Mouse (Mus musculus) left cerebral cortex, postnatal 10 days (tissue): ENCODE measurements around the gene Klk1b3. TPM values are rescaled to one million over a fixed set of nuclear protein-coding genes. Genes with fewer than 3 reads are reported as not detected.
"Not testable (repeated sequence)": the region's sequence is repeated elsewhere in the genome, so short reads cannot be mapped to it uniquely, and the experiment has no call there.

Experiments used
- DNase-seq, 2 experiments: peaks; one replicate each; pipeline ENCODE4 v3.0.0; 2021 to 2022; ENCODE audit warnings: low spot score in 2 of 2, mixed read lengths in 1 of 2; ENCODE audit errors: extremely low spot score in 1 of 2
- intact Hi-C: fragments of 180-260 bp; cut with DNase I; formaldehyde crosslinking; loops from one replicate; pipeline ENCODE4 v1.15.1; 2025
- total RNA-seq, 2 experiments: library from RNA; stranded (reverse); gene quantifications; 2 replicates each; pipeline ENCODE4 v1.2.3; 2021

Gene Klk1b3
- total RNA-seq, 2 experiments from 2014 or later, result not detected

GRCm38 (mm10) chr7:44249248-44249647, 51.3 kb downstream of the Klk1b3 start:
- intact Hi-C loops, result no loop called here
- DNase-seq, result no peak

GRCm38 (mm10) chr7:44250732-44251275, 52.8 kb downstream of the Klk1b3 start:
- intact Hi-C loops, result not testable (repeated sequence)
- peak in 1 of 2 experiments; percentile 44 for DNase-seq

Other genes starting within 250 kb of the Klk1b3 start
- gene Klk1b8, start 247.5 kb upstream of the Klk1b3 start, total RNA-seq, result not detected
- gene Klk1b1, start 231.4 kb upstream of the Klk1b3 start, total RNA-seq, result not detected
- gene Klk1b9, start 222.1 kb upstream of the Klk1b3 start, total RNA-seq, result not detected
- gene Klk1b11, start 202.3 kb upstream of the Klk1b3 start, total RNA-seq, result not detected
- gene Klk1b26, start 186.0 kb upstream of the Klk1b3 start, total RNA-seq, result not detected
- not detected for gene Klk1b27, start 145.9 kb upstream of the Klk1b3 start, total RNA-seq
- gene Klk1b21, start 95.9 kb upstream of the Klk1b3 start, total RNA-seq, result not detected
- gene Klk1b22, start 85.5 kb upstream of the Klk1b3 start, total RNA-seq, result not detected
- not detected for gene Klk1b16, start 61.4 kb upstream of the Klk1b3 start, total RNA-seq
- not detected for gene Klk1b24, start 10.0 kb upstream of the Klk1b3 start, total RNA-seq
- not detected for gene Klk1b4, start 9.2 kb downstream of the Klk1b3 start, total RNA-seq
- gene Klk1b5, start 17.8 kb downstream of the Klk1b3 start, total RNA-seq, result not detected
- not detected for gene Klk1, start 27.2 kb downstream of the Klk1b3 start, total RNA-seq
- not detected for gene Gm36864, start 38.0 kb downstream of the Klk1b3 start, total RNA-seq
- under 1 TPM; 0.91 to 0.94 TPM for gene 1700028J19Rik, start 48.5 kb downstream of the Klk1b3 start, total RNA-seq
- gene 2410002F23Rik, start 48.5 kb downstream of the Klk1b3 start, total RNA-seq, result 100 to 1,000 TPM; 116 to 119 TPM
- not detected for gene Acp4, start 59.2 kb downstream of the Klk1b3 start, total RNA-seq
- not detected for gene Gm15517, start 63.3 kb downstream of the Klk1b3 start, total RNA-seq
- gene Clec11a, start 108.7 kb downstream of the Klk1b3 start, total RNA-seq, result 1 to 10 TPM; 2.5 to 2.8 TPM
- 100 to 1,000 TPM; 423 to 432 TPM for gene Shank1, start 112.1 kb downstream of the Klk1b3 start, total RNA-seq
- 10 to 100 TPM; 77.1 to 78.3 TPM for gene Syt3, start 185.9 kb downstream of the Klk1b3 start, total RNA-seq
- gene 1700008O03Rik, start 187.6 kb downstream of the Klk1b3 start, total RNA-seq, result 1 to 10 TPM; 2.1 to 2.9 TPM
- 100 to 1,000 TPM; 311 to 323 TPM for gene Lrrc4b, start 230.8 kb downstream of the Klk1b3 start, total RNA-seq